Mouse (Mus musculus) bone marrow macrophage, adult 2 months (primary cell): ENCODE measurements around the gene Pglyrp2.

Experiments used
- CTCF ChIP-seq: IDR thresholded peaks from 2 replicates; pipeline ENCODE4 v1.5.1; 2012; ENCODE audit warnings: low read depth, mild to moderate bottlenecking, low read length, moderate library complexity
- POLR2A ChIP-seq: IDR thresholded peaks from 2 replicates; pipeline ENCODE4 v1.6.1; 2012; ENCODE audit warnings: mild to moderate bottlenecking, low read depth, low read length, borderline replicate concordance

DNA sequence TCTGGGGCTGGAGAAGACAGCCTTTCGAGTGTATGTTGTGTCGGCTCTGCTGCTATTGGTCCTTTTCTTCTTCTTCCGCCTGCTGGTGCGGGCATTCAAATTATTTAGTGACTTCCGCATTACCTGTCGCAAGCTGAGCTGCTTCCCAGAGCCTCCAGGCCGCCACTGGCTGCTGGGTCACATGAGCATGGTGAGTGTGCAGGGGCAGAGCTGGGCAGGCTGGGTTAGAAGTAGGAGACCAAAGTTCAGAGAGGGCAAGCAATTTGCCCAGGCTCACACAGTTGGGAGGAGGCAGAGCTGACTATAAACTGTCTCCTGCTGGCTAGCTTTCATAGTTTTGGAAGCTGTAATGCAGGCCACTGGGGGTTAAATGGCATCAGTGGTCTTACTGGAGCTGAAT, 44.5 kb upstream of the Pglyrp2 start:
- TF ChIP-seq CTCF (no peak), POLR2A (no peak)
